Mouse (Mus musculus) hindbrain, embryonic 12.5 days (tissue): ENCODE results near the gene Magi2. TPM values are rescaled to one million over a fixed set of nuclear protein-coding genes. Genes with fewer than 3 reads are reported as not detected.

ENCODE experiments used
- ATAC-seq: fragments of 200-750 bp; cut with Nextera tagmentation; 2 replicates; pipeline ENCODE4 v1.8.0; 2017; ENCODE audit warnings: moderate TSS enrichment; ENCODE audit not compliant: low FRiP score
- H3K27ac ChIP-seq: fragments of 300-500 bp; sonication (generic); 2 replicates; pipeline ENCODE4 v1.5.1; 2016; ENCODE audit warnings: mild to moderate bottlenecking
- H3K27me3 ChIP-seq: fragments of 300-500 bp; sonication (generic); 2 replicates; pipeline ENCODE4 v1.6.1; 2016; ENCODE audit warnings: mild to moderate bottlenecking
- H3K36me3 ChIP-seq: fragments of 300-500 bp; sonication (generic); 2 replicates; pipeline ENCODE4 v1.6.1; 2016; ENCODE audit warnings: mild to moderate bottlenecking
- H3K4me1 ChIP-seq: fragments of 300-500 bp; sonication (generic); 2 replicates; pipeline ENCODE4 v1.6.1; 2016
- H3K4me2 ChIP-seq: fragments of 300-500 bp; sonication (generic); replicated peaks from 2 replicates; pipeline ENCODE4 v1.6.1; 2016; ENCODE audit warnings: mild to moderate bottlenecking
- H3K4me3 ChIP-seq: fragments of 300-500 bp; sonication (generic); 2 replicates; pipeline ENCODE4 v1.5.1; 2016; ENCODE audit warnings: mild to moderate bottlenecking
- H3K9ac ChIP-seq: fragments of 300-500 bp; sonication (generic); 2 replicates; pipeline ENCODE4 v1.6.1; 2016; ENCODE audit warnings: mild to moderate bottlenecking, moderate library complexity
- H3K9me3 ChIP-seq: fragments of 300-500 bp; sonication (generic); replicated peaks from 2 replicates; pipeline ENCODE4 v1.6.1; 2016; ENCODE audit warnings: mild to moderate bottlenecking
- WGBS: fragments of 180-500 bp; shearing (Covaris S2); methylation state at CpG from one replicate; pipeline ENCODE4 v1.1.7; 2016; 5-methylcytosine and 5-hydroxymethylcytosine counted together
- polyA plus RNA-seq: library from polyadenylated mRNA; unstranded; fragments of >200 nt; fragmentation: Nextera tagmentation; extraction: Ambion mirVana; gene quantifications from 2 replicates; pipeline ENCODE4 v1.2.1, GENCODE M21; 2016

Gene Magi2
- polyA plus RNA-seq, 1 experiment from 2014 or later = 18.5 TPM

- Histone ChIP-seq H3K9ac (peak overlapping the region; percentile 72), H3K4me1 (peaks cover 18% of the 10 kb centered on the region), H3K4me3 (peak overlapping the region; percentile 52), H3K36me3 (no peaks in the 10 kb centered on the region), H3K9me3 (no peaks in the 10 kb centered on the region), H3K4me2 (peak overlapping the region; percentile 62), H3K27me3 (peaks cover 3% of the 10 kb centered on the region; the same call in 1 of the 2 replicates), H3K27ac (peak overlapping the region; percentile 72)
- ATAC-seq = peak; percentile 74
- WGBS = 3% methylated on average over 11 of the region's 12 CpGs
Observed at GRCm38 (mm10) chr5:19907381-19907982, 680.6 kb downstream of the Magi2 start.

- H3K9me3 ChIP-seq = no peaks in the 10 kb centered on the region
- peak overlapping the region; percentile 62 for H3K4me2 ChIP-seq
- peak overlapping the region; percentile 52 for H3K4me3 ChIP-seq
- WGBS = 3% methylated on average over 16 of the region's 16 CpGs
- H3K9ac ChIP-seq = peak overlapping the region; percentile 72
- no peaks in the 10 kb centered on the region for H3K36me3 ChIP-seq
- ATAC-seq = peak; percentile 67
- H3K27me3 ChIP-seq = peaks cover 3% of the 10 kb centered on the region; the same call in 1 of the 2 replicates
- H3K27ac ChIP-seq = peak overlapping the region; percentile 72
- H3K4me1 ChIP-seq = peaks cover 18% of the 10 kb centered on the region
Observed at GRCm38 (mm10) chr5:19907983-19908705, 681.3 kb downstream of the Magi2 start.

GRCm38 (mm10) chr5:19908706-19909060, 681.8 kb downstream of the Magi2 start:
- ATAC-seq = peak; percentile 5; the same call in 1 of the 2 replicates
- H3K27me3 ChIP-seq = peaks cover 3% of the 10 kb centered on the region; the same call in 1 of the 2 replicates
- peaks cover 18% of the 10 kb centered on the region for H3K4me1 ChIP-seq
- peak overlapping the region; percentile 72 for H3K9ac ChIP-seq
- WGBS = under 1% methylated on average over 5 of the region's 5 CpGs
- H3K4me3 ChIP-seq = peak overlapping the region; percentile 52
- no peaks in the 10 kb centered on the region for H3K36me3 ChIP-seq
- peak overlapping the region; percentile 62 for H3K4me2 ChIP-seq
- H3K27ac ChIP-seq = peak overlapping the region; percentile 72
- H3K9me3 ChIP-seq = no peaks in the 10 kb centered on the region

- Histone ChIP-seq H3K27me3 (peaks cover 3% of the 10 kb centered on the region; the same call in 1 of the 2 replicates), H3K9ac (peak overlapping the region; percentile 72), H3K4me2 (peak overlapping the region; percentile 62), H3K4me1 (peaks cover 18% of the 10 kb centered on the region), H3K9me3 (no peaks in the 10 kb centered on the region), H3K27ac (peak overlapping the region; percentile 72), H3K36me3 (no peaks in the 10 kb centered on the region), H3K4me3 (peak overlapping the region; percentile 52)
- ATAC-seq = peak; percentile 42; the same call in 1 of the 2 replicates
- 3% methylated on average over 11 of the region's 11 CpGs for WGBS
Observed at GRCm38 (mm10) chr5:19909071-19909470, 682.2 kb downstream of the Magi2 start.

GRCm38 (mm10) chr5:19909664-19910063, 682.8 kb downstream of the Magi2 start:
- 70% methylated on average over 7 of the region's 7 CpGs for WGBS
- Histone ChIP-seq H3K36me3 (no peaks in the 10 kb centered on the region), H3K4me2 (peak overlapping the region; percentile 62), H3K4me1 (peaks cover 18% of the 10 kb centered on the region), H3K9me3 (no peaks in the 10 kb centered on the region), H3K27ac (no peak overlapping the region; the same call in 1 of the 2 replicates), H3K27me3 (peaks cover 3% of the 10 kb centered on the region; the same call in 1 of the 2 replicates), H3K9ac (peak overlapping the region; percentile 72), H3K4me3 (peak overlapping the region; percentile 52)
- ATAC-seq = no peak

GRCm38 (mm10) chr5:19932102-19932501, 705.3 kb downstream of the Magi2 start:
- WGBS = 86% methylated on average over 3 of the region's 3 CpGs
- no peak overlapping the region for H3K9ac ChIP-seq
- no peaks in the 10 kb centered on the region for H3K36me3 ChIP-seq
- no peak overlapping the region for H3K4me3 ChIP-seq
- H3K27ac ChIP-seq = no peak overlapping the region
- H3K4me2 ChIP-seq = no peak overlapping the region
- H3K27me3 ChIP-seq = no peaks in the 10 kb centered on the region
- H3K9me3 ChIP-seq = no peaks in the 10 kb centered on the region
- ATAC-seq = no peak
- no peaks in the 10 kb centered on the region for H3K4me1 ChIP-seq

GRCm38 (mm10) chr5:19933190-19933589, 706.4 kb downstream of the Magi2 start:
- H3K9me3 ChIP-seq = no peaks in the 10 kb centered on the region
- WGBS = 58% methylated on average over 2 of the region's 2 CpGs

GRCm38 (mm10) chr5:19951102-19951501, 724.3 kb downstream of the Magi2 start:
- no peaks in the 10 kb centered on the region for H3K9me3 ChIP-seq
- ATAC-seq = no peak
- H3K4me3 ChIP-seq = no peak overlapping the region
- no peak overlapping the region for H3K4me2 ChIP-seq
- H3K27ac ChIP-seq = no peak overlapping the region
- no peaks in the 10 kb centered on the region for H3K36me3 ChIP-seq
- 85% methylated on average over 2 of the region's 2 CpGs for WGBS
- H3K4me1 ChIP-seq = no peaks in the 10 kb centered on the region
- H3K9ac ChIP-seq = no peak overlapping the region
- H3K27me3 ChIP-seq = no peaks in the 10 kb centered on the region

More at GRCm38 (mm10) chr5:19933190-19933589, 706.4 kb downstream of the Magi2 start:
- ATAC-seq = no peak
- no peak overlapping the region for H3K4me2 ChIP-seq
- no peaks in the 10 kb centered on the region for H3K27me3 ChIP-seq
- H3K9ac ChIP-seq = no peak overlapping the region
- H3K4me1 ChIP-seq = no peaks in the 10 kb centered on the region
- H3K4me3 ChIP-seq = no peak overlapping the region
- no peak overlapping the region for H3K27ac ChIP-seq
- H3K36me3 ChIP-seq = no peaks in the 10 kb centered on the region

- H3K9me3 ChIP-seq = no peaks in the 10 kb centered on the region
- no peaks in the 10 kb centered on the region for H3K27me3 ChIP-seq
- ATAC-seq = no peak
- no peaks in the 10 kb centered on the region for H3K4me1 ChIP-seq
- H3K4me3 ChIP-seq = no peak overlapping the region
- no peak overlapping the region for H3K4me2 ChIP-seq
- no peak overlapping the region for H3K9ac ChIP-seq
- H3K36me3 ChIP-seq = no peaks in the 10 kb centered on the region
- WGBS = 89% methylated on average over 1 of the region's 1 CpGs
- no peak overlapping the region for H3K27ac ChIP-seq
Observed at GRCm38 (mm10) chr5:19964113-19964512, 737.3 kb downstream of the Magi2 start.

GRCm38 (mm10) chr5:19972736-19973135, 745.9 kb downstream of the Magi2 start:
- Histone ChIP-seq H3K4me2 (no peak overlapping the region), H3K36me3 (no peaks in the 10 kb centered on the region), H3K27me3 (no peaks in the 10 kb centered on the region), H3K27ac (no peak overlapping the region), H3K4me3 (no peak overlapping the region), H3K9ac (no peak overlapping the region), H3K4me1 (no peaks in the 10 kb centered on the region), H3K9me3 (no peaks in the 10 kb centered on the region)
- ATAC-seq = no peak
- 82% methylated on average over 2 of the region's 2 CpGs for WGBS

GRCm38 (mm10) chr5:19973852-19974251, 747.0 kb downstream of the Magi2 start:
- 89% methylated on average over 3 of the region's 3 CpGs for WGBS
- H3K27me3 ChIP-seq = no peaks in the 10 kb centered on the region
- H3K9ac ChIP-seq = no peak overlapping the region
- no peaks in the 10 kb centered on the region for H3K4me1 ChIP-seq
- H3K4me2 ChIP-seq = no peak overlapping the region
- no peaks in the 10 kb centered on the region for H3K9me3 ChIP-seq
- ATAC-seq = no peak
- no peak overlapping the region for H3K27ac ChIP-seq
- no peak overlapping the region for H3K4me3 ChIP-seq
- H3K36me3 ChIP-seq = no peaks in the 10 kb centered on the region

GRCm38 (mm10) chr5:19981518-19981917, 754.7 kb downstream of the Magi2 start:
- H3K9ac ChIP-seq = no peak overlapping the region
- peaks cover 12% of the 10 kb centered on the region for H3K4me1 ChIP-seq
- H3K4me3 ChIP-seq = no peak overlapping the region
- ATAC-seq = 0 out of 2 replicates have a peak, but pooled peaks have one; percentile 52
- H3K27me3 ChIP-seq = no peaks in the 10 kb centered on the region
- no peak overlapping the region for H3K4me2 ChIP-seq
- 73% methylated on average over 6 of the region's 6 CpGs for WGBS
- H3K27ac ChIP-seq = peak overlapping the region; percentile 23; the same call in 1 of the 2 replicates
- H3K36me3 ChIP-seq = no peaks in the 10 kb centered on the region
- no peaks in the 10 kb centered on the region for H3K9me3 ChIP-seq
